Mouse (Mus musculus): ENCODE measurements around the gene Igfbp5.

DNA sequence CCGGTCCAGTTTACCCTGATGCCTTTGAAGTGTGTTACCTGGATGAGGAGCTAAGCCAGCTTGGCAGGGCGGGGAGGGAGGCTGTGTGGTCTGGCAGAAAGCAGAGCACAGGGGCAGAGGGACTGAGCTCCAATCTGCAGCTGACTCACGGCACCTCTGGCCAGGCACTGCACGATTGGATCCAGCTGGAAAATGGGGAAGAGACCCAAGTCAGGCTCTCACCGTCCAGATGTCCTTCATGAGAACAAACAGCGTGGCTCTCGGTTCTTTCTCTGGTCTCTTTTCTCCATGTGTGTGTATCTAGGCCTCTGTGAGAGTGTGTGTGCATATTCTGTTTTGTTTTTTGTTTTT is 11.1 kb upstream of the Igfbp5 start:
- TF ChIP-seq CHD2 (IDR thresholded peaks at IDR 0.05; ENCODE audit: low read length): no peak
- TF ChIP-seq MYC (IDR thresholded peaks at IDR 0.05; ENCODE audit: low read depth, low read length): no peak
- TF ChIP-seq SMC3 (IDR thresholded peaks at IDR 0.05; ENCODE audit: low read depth, low read length): no peak
- no peak for TF ChIP-seq EP300 (IDR thresholded peaks at IDR 0.05; ENCODE audit: low read depth in 1 of 2, low read length in 2 of 2)
- TF ChIP-seq CHD1 (IDR thresholded peaks at IDR 0.05; ENCODE audit: low read depth, low read length): no peak
- TF ChIP-seq MAZ (IDR thresholded peaks at IDR 0.05; ENCODE audit: low read depth, low read length): no peak
- no peak for TF ChIP-seq SIN3A (IDR thresholded peaks at IDR 0.05; ENCODE audit: low read length)
- TF ChIP-seq POLR2A (IDR thresholded peaks at IDR 0.05; ENCODE audit: control insufficient read depth in 1 of 2, insufficient read depth in 1 of 2, low read depth in 1 of 2, low read length in 2 of 2, poor library complexity in 1 of 2): no peak
- no peak for TF ChIP-seq MYB (IDR thresholded peaks at IDR 0.05; ENCODE audit: low read depth, low read length)
- no peak for TF ChIP-seq CTCF (IDR thresholded peaks at IDR 0.05 in 2 of 3, conservative IDR thresholded peaks at IDR 0.05 in 1 of 3; ENCODE audit: control insufficient read depth in 1 of 3, insufficient read depth in 1 of 3, low read depth in 2 of 3, low read length in 3 of 3, poor library complexity in 1 of 3, severe bottlenecking in 1 of 3)
